Mouse (Mus musculus) cerebellum, adult 2 months (tissue): ENCODE results near the gene Ina.
"Not testable (repeated sequence)": the region's sequence is repeated elsewhere in the genome, so short reads cannot be mapped to it uniquely, and the experiment has no call there.

Source experiments
- CTCF ChIP-seq: fragments of 200-500 bp; IDR thresholded peaks from 2 replicates; pipeline ENCODE4 v1.5.1; 2011; ENCODE audit warnings: low read depth, mild to moderate bottlenecking, control low read depth, low read length, moderate library complexity, borderline replicate concordance; ENCODE audit not compliant: insufficient read depth
- POLR2A ChIP-seq: fragments of 200-500 bp; IDR thresholded peaks from 2 replicates; pipeline ENCODE4 v1.6.1; 2011; ENCODE audit warnings: low read length, control low read depth, borderline replicate concordance; ENCODE audit not compliant: insufficient read depth

DNA sequence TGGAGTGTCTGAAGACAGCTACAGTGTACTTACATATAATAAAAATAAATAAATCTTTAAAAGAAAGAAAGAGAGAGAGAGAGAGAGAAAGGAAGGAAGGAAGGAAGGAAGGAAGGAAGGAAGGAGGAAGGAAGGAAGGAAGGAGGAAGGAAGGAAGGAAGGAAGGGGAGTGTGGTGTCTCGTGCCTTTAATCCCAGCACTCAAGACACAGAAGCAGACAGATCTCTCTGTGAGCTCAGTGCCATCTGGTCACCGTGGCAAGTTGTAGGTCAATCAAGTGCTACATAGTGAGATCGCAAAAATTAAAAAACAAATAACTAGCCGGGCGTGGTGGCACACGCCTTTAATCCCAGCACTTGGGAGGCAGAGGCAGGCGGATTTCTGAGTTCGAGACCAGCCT, 23.9 kb upstream of the Ina start:
- TF ChIP-seq CTCF, POLR2A: not testable (repeated sequence)
